Mouse (Mus musculus) G1E (cell line): ENCODE results near the gene Dhx37.

Experiments
- CTCF ChIP-seq: IDR thresholded peaks from 2 replicates; pipeline ENCODE4 v1.5.1; 2012; ENCODE audit warnings: low read depth, low read length, inconsistent platforms, mixed read lengths
- GATA1 ChIP-seq: IDR thresholded peaks from 2 replicates; pipeline ENCODE4 v1.6.1; 2012; ENCODE audit warnings: borderline replicate concordance, low read length, inconsistent platforms, mixed read lengths
- TAL1 ChIP-seq: conservative IDR thresholded peaks from 2 replicates; pipeline ENCODE4 v1.6.1; 2012; ENCODE audit warnings: low read depth, low read length, inconsistent platforms, mixed read lengths

GRCm38 (mm10) chr5:125406322-125407016 is 27.5 kb downstream of the Dhx37 start:
- TF ChIP-seq GATA1 (no peak), CTCF (no peak), TAL1 (no peak)
